Mouse (Mus musculus) adrenal gland, postnatal 4 days (tissue): ENCODE measurements around the gene Gm4553. TPM values are rescaled to one million over a fixed set of nuclear protein-coding genes. Genes with fewer than 3 reads are reported as not detected.
A peak's percentile ranks its signal among the peaks of the same experiment; 100 is the strongest.
"Not testable (repeated sequence)": the region's sequence is repeated elsewhere in the genome, so short reads cannot be mapped to it uniquely, and the experiment has no call there.

Experiments used
- DNase-seq, 2 experiments: peaks; one replicate each; pipeline ENCODE4 v3.0.0; 2021 to 2022; ENCODE audit warnings: low spot score in 2 of 2, mixed read lengths in 2 of 2
- long read RNA-seq, 2 experiments: library from polyadenylated mRNA; stranded (forward); transcript quantifications; one replicate each; pipeline ENCODE4 v2.0.0; 2021
- total RNA-seq, 2 experiments: library from RNA; stranded (reverse); gene quantifications; 2 replicates each; pipeline ENCODE4 v1.2.3; 2021

The Gm4553 gene
- not detected for total RNA-seq
- long read RNA-seq, experiment 1 = 0 reads
- long read RNA-seq, experiment 2 = 0 reads

DNA sequence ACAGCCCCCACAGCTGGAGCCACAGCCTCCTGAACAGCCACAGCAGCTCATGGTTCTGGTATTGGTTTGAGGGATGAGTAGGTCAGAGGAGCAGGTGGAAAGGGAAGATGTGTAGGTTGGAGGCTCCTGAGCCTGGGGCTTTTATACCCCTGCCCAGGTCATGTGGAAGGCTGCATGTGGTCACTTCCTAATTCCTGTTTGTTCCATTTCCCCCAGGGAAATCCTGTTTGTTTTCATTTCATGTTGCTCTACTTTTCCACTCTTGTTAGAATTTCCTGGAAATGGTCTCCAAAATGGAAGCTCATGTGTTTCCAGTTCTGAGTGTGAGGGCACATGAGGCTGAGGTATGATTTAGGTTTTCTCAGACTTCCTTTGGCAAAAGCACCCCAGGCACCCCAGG is at the start of gene Gm4553:
Gene Gm4553 (minus strand): TSS at position 101 of the 400 bp plus-strand sequence.
- DNase-seq = not testable (repeated sequence)

DNA sequence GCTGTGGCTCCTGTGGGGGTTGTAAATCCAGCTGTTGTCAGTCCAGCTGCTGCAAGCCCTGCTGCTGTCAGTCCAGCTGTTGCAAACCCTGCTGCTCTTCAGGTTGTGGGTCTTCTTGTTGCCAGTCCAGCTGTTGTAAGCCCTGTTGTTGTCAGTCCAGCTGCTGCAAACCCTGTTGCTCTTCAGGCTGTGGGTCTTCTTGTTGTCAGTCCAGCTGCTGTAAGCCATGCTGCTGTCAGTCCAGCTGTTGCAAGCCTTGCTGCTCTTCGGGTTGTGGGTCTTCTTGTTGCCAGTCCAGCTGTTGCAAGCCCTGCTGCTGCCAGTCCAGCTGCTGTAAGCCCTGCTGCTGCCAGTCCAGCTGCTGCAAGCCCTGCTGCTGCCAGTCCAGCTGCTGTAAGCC is 46.6 kb upstream of the Gm4553 start:
- not testable (repeated sequence) for DNase-seq

- no peak for DNase-seq
Measured at GRCm38 (mm10) chr7:142211559-142211958, 46.0 kb upstream of the Gm4553 start, which contains the start of gene Gm7579. Gm7579 (plus strand) TSS chr7:142211859.

DNA sequence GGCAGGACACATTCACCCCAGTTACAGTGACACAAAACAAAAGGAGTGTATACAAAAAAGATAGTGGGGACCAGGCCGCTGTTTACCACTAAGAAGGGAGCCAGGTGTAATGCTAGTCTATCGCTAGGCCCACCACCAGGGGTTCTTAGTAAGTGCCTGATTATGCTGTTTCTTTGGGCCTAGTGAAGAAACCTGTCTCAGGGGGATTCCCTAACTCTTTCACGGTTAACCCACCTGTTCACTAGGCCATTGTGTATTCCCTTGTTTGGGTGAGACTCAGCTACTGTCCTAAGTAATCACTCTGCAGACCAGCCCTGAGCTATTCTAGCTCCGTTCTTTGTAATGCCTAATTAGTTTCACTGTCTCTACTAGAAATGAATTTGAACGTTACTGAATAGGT is 41.4 kb upstream of the Gm4553 start:
- not testable (repeated sequence) for DNase-seq

GRCm38 (mm10) chr7:142205488-142205887 is 39.9 kb upstream of the Gm4553 start:
- no peak for DNase-seq

GRCm38 (mm10) chr7:142201064-142201463 is 35.5 kb upstream of the Gm4553 start, which contains the start of gene Krtap5-3:
Krtap5-3 (plus strand) TSS chr7:142201364.
- DNase-seq = no peak

DNA sequence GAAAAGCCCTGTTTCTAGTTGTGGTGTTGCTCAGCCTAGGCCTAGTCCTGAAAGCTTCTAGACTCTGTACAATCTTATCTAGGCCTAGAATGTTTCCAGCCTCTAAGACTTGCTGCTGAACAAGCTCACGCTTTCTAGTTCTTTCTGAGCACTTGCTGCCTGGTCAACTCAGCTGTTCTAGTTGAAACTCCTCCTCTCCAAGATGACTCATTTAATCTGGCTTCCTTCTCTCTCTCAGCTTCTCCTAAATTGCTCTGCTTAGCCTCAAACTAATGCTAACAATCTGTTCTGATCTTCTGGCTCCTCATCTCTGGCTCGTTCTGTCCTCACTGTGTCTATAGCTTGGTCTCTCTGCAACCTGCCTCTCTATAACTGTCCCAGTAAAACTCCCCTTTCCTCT is 33.2 kb upstream of the Gm4553 start:
- DNase-seq = no peak

DNA sequence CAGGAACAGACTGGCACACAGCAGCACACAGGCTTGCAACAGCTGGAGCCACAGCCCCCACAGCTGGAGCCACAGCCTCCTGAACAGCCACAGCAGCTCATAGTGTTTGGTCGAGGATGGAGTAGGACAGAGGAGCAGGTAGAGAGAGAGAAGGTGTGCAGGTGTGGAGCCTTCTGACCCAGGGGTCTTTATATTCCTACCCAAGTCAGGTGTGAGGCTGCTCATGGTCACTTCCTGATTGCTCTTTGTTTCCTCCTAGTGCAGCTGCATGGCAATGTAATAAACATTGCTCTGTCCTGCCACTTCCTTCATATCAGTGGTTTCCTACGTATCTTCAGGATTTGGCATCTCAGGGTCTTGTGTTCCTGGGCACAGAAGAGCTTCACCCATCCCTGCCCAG is 24.8 kb upstream of the Gm4553 start, which contains the start of gene Gm10153:
Gene Gm10153 (minus strand): TSS at position 101 of the 400 bp plus-strand sequence.
- DNase-seq = no peak

- DNase-seq = no peak
Measured at GRCm38 (mm10) chr7:142188156-142188555, 22.6 kb upstream of the Gm4553 start.

- no peak for DNase-seq
Measured at GRCm38 (mm10) chr7:142181021-142181420, 15.5 kb upstream of the Gm4553 start.

- DNase-seq = no peak
Measured at GRCm38 (mm10) chr7:142178685-142179084, 13.1 kb upstream of the Gm4553 start.

DNA sequence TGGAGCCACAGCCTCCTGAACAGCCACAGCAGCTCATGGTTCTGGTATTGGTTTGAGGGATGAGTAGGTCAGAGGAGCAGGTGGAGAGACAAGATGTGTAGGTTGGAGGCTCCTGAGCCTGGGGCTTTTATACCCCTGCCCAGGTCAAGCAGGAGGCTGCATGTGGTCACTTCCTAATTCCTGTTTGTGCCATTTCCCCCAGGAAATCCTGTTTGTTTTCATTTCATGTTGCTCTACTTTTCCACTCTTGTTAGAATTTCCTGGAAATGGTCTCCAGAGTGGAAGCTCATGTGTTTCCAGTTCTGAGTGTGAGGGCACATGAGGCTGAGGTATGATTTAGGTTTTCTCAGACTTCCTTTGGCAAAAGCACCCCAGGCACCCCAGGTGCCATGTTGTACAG is 10.4 kb upstream of the Gm4553 start, which contains the start of gene Krtap5-2:
Gene Krtap5-2 (minus strand): TSS at position 101 of the 400 bp plus-strand sequence.
- not testable (repeated sequence) for DNase-seq

DNA sequence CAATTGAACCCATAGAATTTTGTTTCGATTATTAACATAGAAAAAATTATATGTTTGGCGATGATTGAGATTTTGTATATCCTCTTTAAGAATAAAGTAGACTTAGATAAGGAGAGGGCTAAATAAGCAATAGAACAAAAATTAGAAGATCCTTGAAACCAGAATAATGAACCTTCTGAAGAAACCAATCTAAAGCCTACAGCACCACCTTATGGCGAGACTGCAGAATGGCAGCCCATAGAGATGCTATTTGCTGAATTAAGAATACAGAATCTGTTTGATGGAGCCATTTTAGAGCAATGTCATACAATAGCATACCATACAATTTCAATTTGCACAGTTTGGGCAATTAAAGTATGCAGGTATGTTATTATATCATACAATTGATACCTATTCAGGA is 4.3 kb upstream of the Gm4553 start:
- DNase-seq = no peak

- DNase-seq = no peak
Measured at GRCm38 (mm10) chr7:142159366-142159765, 6.2 kb downstream of the Gm4553 start.

DNA sequence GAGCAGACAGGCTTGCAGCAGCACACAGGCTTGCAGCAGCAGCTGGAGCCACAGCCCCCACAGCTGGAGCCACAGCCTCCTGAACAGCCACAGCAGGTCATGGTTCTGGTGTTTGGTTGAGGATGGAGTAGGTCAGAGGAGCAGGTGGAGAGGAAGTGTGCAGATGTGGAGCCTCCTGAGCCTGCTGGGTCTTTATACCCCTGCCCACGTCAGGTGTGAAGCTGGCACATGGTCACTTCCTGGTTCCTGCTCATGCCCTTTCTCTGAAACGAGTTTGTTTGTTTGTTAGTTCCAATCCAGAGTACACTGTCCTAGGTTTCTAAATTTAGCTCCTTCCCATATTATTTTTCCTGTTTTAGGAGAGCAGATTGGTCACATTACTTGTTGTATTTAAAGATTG is 8.5 kb downstream of the Gm4553 start, which contains the start of gene Gm29735:
Gene Gm29735 (minus strand): TSS at position 101 of the 400 bp plus-strand sequence.
- not testable (repeated sequence) for DNase-seq

GRCm38 (mm10) chr7:142155308-142155707 is 10.2 kb downstream of the Gm4553 start:
- no peak for DNase-seq

- DNase-seq = no peak
Measured at GRCm38 (mm10) chr7:142152191-142152590, 13.3 kb downstream of the Gm4553 start.

- DNase-seq = no peak
Measured at GRCm38 (mm10) chr7:142148633-142149032, 16.9 kb downstream of the Gm4553 start.

GRCm38 (mm10) chr7:142146033-142146432 is 19.5 kb downstream of the Gm4553 start:
- peak in 1 of 2 experiments; percentile 37 for DNase-seq

GRCm38 (mm10) chr7:142145413-142145940 is 20.1 kb downstream of the Gm4553 start:
- DNase-seq = no peak

DNA sequence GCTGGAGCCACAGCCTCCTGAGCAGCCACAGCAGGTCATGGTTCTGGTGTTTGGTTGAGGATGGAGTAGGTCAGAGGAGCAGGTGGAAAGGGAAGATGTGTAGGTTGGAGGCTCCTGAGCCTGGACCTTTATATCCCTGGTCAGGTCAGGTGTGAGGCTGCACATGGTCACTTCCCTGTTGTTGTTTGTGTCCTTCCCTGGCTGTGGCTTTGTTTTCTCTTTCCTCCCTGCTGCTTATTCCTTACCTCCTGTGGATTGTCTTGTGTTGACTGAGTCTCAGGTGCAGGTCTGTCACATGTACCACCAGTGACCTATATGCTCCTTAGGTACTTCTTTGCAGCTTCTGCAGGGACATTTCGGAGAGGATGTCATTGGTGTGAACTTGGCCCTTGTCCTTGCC is 21.0 kb downstream of the Gm4553 start, which contains the start of gene Gm45337:
Gene Gm45337 (minus strand): TSS at position 101 of the 400 bp plus-strand sequence.
- DNase-seq = no peak

DNA sequence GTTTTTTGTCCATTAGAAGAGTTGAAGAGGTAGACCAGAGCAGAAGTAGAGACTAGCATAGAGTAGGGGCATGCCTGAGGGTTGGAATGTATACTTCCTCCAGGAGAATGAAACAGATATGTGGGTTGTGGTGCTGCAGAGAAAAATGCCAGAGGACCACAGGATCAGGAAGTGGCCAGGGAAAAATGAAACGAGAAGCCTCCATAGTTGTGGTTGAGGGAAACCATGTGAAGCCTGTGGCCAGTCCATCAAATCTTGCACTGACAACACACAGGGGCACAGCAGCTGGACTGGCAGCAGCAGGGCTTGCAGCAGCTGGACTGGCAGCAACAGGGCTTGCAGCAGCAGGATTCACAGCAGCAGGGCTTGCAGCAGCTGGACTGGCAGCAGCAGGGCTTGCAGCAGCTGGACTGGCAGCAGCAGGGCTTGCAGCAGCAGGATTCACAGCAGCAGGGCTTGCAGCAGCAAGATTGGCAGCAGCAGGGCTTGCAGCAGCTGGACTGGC is 22.0 kb downstream of the Gm4553 start:
- not testable (repeated sequence) for DNase-seq

GRCm38 (mm10) chr7:142140696-142141095 is 24.8 kb downstream of the Gm4553 start:
- no peak for DNase-seq
